Mouse (Mus musculus): ENCODE data around the gene Hist2h3c1. TPM values are rescaled to one million over a fixed set of nuclear protein-coding genes. Genes with fewer than 3 reads are reported as not detected.
"Not testable (repeated sequence)": the region's sequence is repeated elsewhere in the genome, so short reads cannot be mapped to it uniquely, and the experiment has no call there.

Hist2h3c1 gene
- polyA plus RNA-seq, 1 experiment from 2014 or later = 0.64 TPM

DNA sequence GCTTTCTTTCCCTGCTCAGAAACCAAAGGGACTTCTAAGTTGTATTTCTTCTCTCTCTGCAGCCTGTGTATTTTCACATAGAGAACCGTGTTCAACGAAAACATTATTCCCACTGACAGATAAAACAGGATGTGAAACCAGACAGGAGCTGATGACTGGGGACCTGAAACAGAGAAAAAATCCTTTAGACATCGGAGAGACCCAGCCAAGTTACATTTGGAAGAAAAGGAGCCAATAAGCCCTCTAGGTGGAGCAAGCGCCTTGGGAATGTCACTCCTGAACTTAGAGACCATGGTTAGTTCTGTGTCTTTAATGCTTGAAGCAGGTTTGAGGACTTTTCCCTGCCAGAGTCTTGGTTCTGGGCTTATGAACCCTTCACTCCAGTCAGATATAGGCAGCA is 38.0 kb downstream of the Hist2h3c1 start:
- no peak for DNase-seq (ENCODE audit: low spot score)

DNA sequence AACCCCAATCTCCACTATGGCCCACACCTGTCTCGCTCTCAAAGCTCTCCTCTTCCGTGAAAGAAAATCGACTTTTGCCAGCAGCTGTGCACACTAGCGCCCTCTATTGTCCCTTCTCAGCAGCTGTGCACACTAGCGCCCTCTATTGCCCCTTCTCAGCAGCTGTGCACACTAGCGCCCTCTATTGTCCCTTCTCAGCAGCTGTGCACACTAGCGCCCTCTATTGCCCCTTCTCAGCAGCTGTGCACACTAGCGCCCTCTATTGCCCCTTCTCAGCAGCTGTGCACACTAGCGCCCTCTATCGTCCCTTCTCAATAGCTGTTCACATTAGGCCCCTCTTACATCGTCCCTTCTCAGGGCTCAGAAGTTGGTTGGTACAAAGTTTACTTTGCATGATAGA is 40.8 kb downstream of the Hist2h3c1 start:
- DNase-seq (ENCODE audit: low spot score) = not testable (repeated sequence)

DNA sequence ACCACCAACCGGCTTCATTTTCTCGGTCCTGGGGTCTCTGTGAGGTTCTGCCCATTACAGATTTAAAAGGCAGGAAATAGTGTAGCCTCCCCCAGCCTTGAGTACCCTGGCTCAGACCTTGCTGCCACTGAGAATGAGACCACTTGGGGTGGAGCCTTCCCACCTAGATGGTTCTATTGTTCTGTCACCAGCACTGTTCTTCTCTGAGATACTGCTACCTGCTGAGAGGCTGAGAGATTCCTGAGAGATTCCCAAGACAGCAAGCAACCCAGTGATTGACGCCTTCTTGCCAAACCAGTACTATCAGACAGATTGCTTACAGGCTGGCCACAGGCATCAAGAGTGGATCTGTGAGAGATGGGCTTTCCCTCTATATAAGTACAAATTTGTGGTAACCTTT is 42.7 kb downstream of the Hist2h3c1 start:
- DNase-seq (ENCODE audit: low spot score) = no peak

DNA sequence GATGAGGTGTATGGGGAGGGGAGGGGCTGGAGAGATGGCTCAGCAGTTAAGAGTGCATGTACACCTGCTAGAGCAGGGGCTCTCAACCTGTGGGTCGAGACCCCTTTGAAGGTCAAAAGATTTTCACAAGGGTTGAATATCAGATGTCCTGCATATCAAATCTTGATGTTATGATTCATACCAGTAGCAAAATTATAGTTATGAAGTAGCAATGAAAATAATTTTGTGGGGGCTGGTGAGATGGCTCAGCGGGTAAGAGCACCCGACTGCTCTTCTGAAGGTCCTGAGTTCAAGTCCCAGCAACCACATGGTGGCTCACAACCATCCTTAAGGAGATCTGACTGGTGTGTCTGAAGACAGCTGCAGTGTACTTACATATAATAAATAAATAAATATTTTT is 44.2 kb downstream of the Hist2h3c1 start:
- DNase-seq (ENCODE audit: low spot score) = not testable (repeated sequence)

DNA sequence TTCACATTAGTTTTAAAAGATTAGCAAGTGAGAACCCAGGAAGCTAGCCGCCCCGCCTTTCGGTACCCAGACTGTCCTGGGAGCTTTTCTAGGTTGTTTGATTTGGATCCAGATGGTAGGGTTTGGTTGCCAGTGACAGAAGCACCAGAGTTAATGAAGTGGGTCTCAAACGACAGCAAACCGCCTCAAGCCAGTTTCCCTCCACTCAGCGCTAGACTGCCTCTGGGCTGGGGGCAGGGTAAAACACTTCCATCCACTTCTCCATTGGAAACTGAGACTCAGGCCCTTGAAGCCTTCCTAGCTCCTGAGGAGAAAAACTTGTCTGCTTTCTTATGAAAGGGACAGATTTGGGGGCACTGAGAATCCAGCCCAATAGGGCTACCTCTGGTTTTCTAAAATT is 46.2 kb downstream of the Hist2h3c1 start:
- no peak for DNase-seq (ENCODE audit: low spot score)

DNA sequence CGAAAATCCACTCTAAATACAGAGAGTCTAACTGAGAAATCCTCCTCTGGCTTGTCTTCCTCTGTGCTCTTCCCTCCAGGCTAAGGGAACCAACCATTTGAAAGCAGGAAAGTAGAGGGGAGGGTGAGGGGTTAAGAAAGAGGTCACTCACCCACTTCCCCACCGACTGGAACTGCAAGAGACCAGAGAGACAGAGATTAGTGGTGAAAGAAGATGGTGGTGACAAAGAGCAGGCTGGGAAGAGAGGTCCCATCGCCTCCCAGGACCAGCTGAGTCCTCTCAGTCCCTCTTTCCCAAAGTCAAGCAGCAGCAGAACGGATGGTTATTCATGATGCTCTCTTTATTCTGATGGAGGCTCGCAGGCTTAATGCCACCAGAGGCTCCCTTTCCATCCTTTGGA is 46.9 kb downstream of the Hist2h3c1 start:
- no peak for DNase-seq (ENCODE audit: low spot score)

DNA sequence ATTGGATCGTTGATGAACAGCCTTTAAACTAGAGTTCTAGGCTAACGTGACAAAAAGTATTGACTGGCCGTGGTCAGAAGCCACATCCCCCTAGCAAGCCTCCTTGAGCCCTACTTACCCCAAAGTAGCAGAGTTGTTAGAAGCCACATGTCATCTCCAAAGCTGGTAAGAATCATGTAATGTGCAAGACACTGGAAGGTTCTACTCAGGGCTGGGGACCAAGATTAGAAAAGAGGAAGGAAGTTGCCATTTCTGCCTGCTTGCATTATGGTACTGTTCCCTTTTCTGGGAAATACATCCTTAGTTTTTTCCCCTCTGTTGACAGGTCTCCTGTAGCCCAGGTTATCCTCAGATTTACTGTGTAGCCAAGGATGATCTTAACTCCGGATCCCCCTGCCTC is 47.3 kb downstream of the Hist2h3c1 start, which contains the start of gene Fcgr1:
Gene Fcgr1, minus strand, starts transcription at position 183 of the 400 bp plus-strand sequence.
- DNase-seq (ENCODE audit: low spot score) = no peak

Small RNA genes lying within 50 kb of the gene (microRNA-seq; reads per million reads assigned to microRNA genes)
- not detected for gene Gm44492 (ENCODE audit: borderline number of aligned reads)
- not detected for gene Gm47311 (ENCODE audit: borderline number of aligned reads)
- not detected for gene Gm47313 (ENCODE audit: borderline number of aligned reads)

Other genes starting within 250 kb of the Hist2h3c1 start
- 58.7 and 61.6 TPM in 2 replicates for gene Vps45, start 188.2 kb upstream of the Hist2h3c1 start, polyA plus RNA-seq (2015; fragmentation: Nextera tagmentation; extraction: Ambion mirVana)
- 12.2 and 17.7 TPM in 2 replicates for gene Otud7b, start 142.2 kb upstream of the Hist2h3c1 start, polyA plus RNA-seq (2015; fragmentation: Nextera tagmentation; extraction: Ambion mirVana)
- 8.9 and 9.6 TPM in 2 replicates for gene Mtmr11, start 84.7 kb upstream of the Hist2h3c1 start, polyA plus RNA-seq (2015; fragmentation: Nextera tagmentation; extraction: Ambion mirVana)
- 129 and 151 TPM in 2 replicates for gene Sf3b4, start 74.4 kb upstream of the Hist2h3c1 start, polyA plus RNA-seq (2015; fragmentation: Nextera tagmentation; extraction: Ambion mirVana)
- 1.2 and 2.3 TPM in 2 replicates for gene Sv2a, start 65.5 kb upstream of the Hist2h3c1 start, polyA plus RNA-seq (2015; fragmentation: Nextera tagmentation; extraction: Ambion mirVana)
- gene Bola1, start 27.0 kb upstream of the Hist2h3c1 start, polyA plus RNA-seq (2015; fragmentation: Nextera tagmentation; extraction: Ambion mirVana) = 84.7 and 86.0 TPM in 2 replicates
- 0.94 and 1.8 TPM in 2 replicates for gene Hist2h2ab, start 26.8 kb upstream of the Hist2h3c1 start, polyA plus RNA-seq (2015; fragmentation: Nextera tagmentation; extraction: Ambion mirVana)
- 41.4 and 51.6 TPM in 2 replicates for gene Hist2h2ac, start 25.8 kb upstream of the Hist2h3c1 start, polyA plus RNA-seq (2015; fragmentation: Nextera tagmentation; extraction: Ambion mirVana)
- gene Hist2h2be, start 25.6 kb upstream of the Hist2h3c1 start, polyA plus RNA-seq (2015; fragmentation: Nextera tagmentation; extraction: Ambion mirVana) = 8.6 and 10.0 TPM in 2 replicates
- 30.0 and 47.7 TPM in 2 replicates for gene Hist2h3c2, start 7.6 kb upstream of the Hist2h3c1 start, polyA plus RNA-seq (2015; fragmentation: Nextera tagmentation; extraction: Ambion mirVana)
- gene Hist2h2aa2, start 6.4 kb upstream of the Hist2h3c1 start, polyA plus RNA-seq (2015; fragmentation: Nextera tagmentation; extraction: Ambion mirVana) = 215 and 339 TPM in 2 replicates
- gene Hist2h2aa1, start 1.2 kb upstream of the Hist2h3c1 start, polyA plus RNA-seq (2015; fragmentation: Nextera tagmentation; extraction: Ambion mirVana) = 117 and 143 TPM in 2 replicates
- 101 and 145 TPM in 2 replicates for gene Hist2h4, start 16.6 kb downstream of the Hist2h3c1 start, polyA plus RNA-seq (2015; fragmentation: Nextera tagmentation; extraction: Ambion mirVana)
- 278 and 396 TPM in 2 replicates for gene Hist2h3b, start 22.0 kb downstream of the Hist2h3c1 start, polyA plus RNA-seq (2015; fragmentation: Nextera tagmentation; extraction: Ambion mirVana)
- 47.9 and 71.3 TPM in 2 replicates for gene Hist2h2bb, start 23.1 kb downstream of the Hist2h3c1 start, polyA plus RNA-seq (2015; fragmentation: Nextera tagmentation; extraction: Ambion mirVana)
- gene Fcgr1, start 47.3 kb downstream of the Hist2h3c1 start, polyA plus RNA-seq (2015; fragmentation: Nextera tagmentation; extraction: Ambion mirVana) = 3.4 and 5.0 TPM in 2 replicates
- 0.46 and 0.55 TPM in 2 replicates for gene BC107364, start 205.6 kb downstream of the Hist2h3c1 start, polyA plus RNA-seq (2015; fragmentation: Nextera tagmentation; extraction: Ambion mirVana)